Mouse (Mus musculus): Measurements from ENCODE around the gene Gm5141. TPM values are rescaled to one million over a fixed set of nuclear protein-coding genes. Genes with fewer than 3 reads are reported as not detected.
A peak's percentile ranks its signal among the peaks of the same experiment; 100 is the strongest.

Gm5141 gene
- polyA plus RNA-seq, 1 experiment from 2014 or later = 10.6 TPM

MicroRNA genes within 50 kb of the gene (microRNA counts, 519-probe panel; counts per million panel counts)
- microRNA mmu-miR-713 = 188 counts per million, percentile 57 among the panel's probes with 10 or more counts

Small RNAs within 50 kb of the gene (microRNA-seq; reads per million reads assigned to microRNA genes)
- not detected for gene Gm24588
- not detected for gene Mir713

Other genes starting within 250 kb of the Gm5141 start
- gene Zfp935, start 227.3 kb downstream of the Gm5141 start, polyA plus RNA-seq (2016; fragmentation: Nextera tagmentation; extraction: Ambion mirVana) = not detected in 2 replicates
- gene Zfp934, start 214.6 kb downstream of the Gm5141 start, polyA plus RNA-seq (2016; fragmentation: Nextera tagmentation; extraction: Ambion mirVana) = 22.1 TPM in 2 replicates
- gene 6720489N17Rik, start 161.6 kb downstream of the Gm5141 start, polyA plus RNA-seq (2016; fragmentation: Nextera tagmentation; extraction: Ambion mirVana) = 14.6 and 15.6 TPM in 2 replicates
- gene Platr25, start 25.1 kb downstream of the Gm5141 start, polyA plus RNA-seq (2016; fragmentation: Nextera tagmentation; extraction: Ambion mirVana) = 30.6 and 31.8 TPM in 2 replicates
- gene Fbp2, start 72.6 kb upstream of the Gm5141 start, polyA plus RNA-seq (2016; fragmentation: Nextera tagmentation; extraction: Ambion mirVana) = 0.33 and 0.36 TPM in 2 replicates
- not detected in 2 replicates for gene Fbp1, start 102.5 kb upstream of the Gm5141 start, polyA plus RNA-seq (2016; fragmentation: Nextera tagmentation; extraction: Ambion mirVana)
- 67.1 and 88.8 TPM in 2 replicates for gene 2010111I01Rik, start 179.1 kb upstream of the Gm5141 start, polyA plus RNA-seq (2016; fragmentation: Nextera tagmentation; extraction: Ambion mirVana)

Data from embryonic facial prominence, embryonic 10.5 days (tissue).